Mouse (Mus musculus) liver, adult 2 months (tissue): ENCODE results near the gene Zdhhc14.
A peak's percentile ranks its signal among the peaks of the same experiment; 100 is the strongest.

Experiments
- CTCF ChIP-seq: fragments of 200-500 bp; IDR thresholded peaks from 2 replicates; pipeline ENCODE4 v1.5.1; 2011; ENCODE audit warnings: low read depth, low read length, control low read depth
- POLR2A ChIP-seq: fragments of 200-500 bp; IDR thresholded peaks from 2 replicates; pipeline ENCODE4 v1.6.1; 2011; ENCODE audit warnings: low read length, control low read depth; ENCODE audit not compliant: insufficient read depth; ENCODE audit errors: extremely low read depth

DNA sequence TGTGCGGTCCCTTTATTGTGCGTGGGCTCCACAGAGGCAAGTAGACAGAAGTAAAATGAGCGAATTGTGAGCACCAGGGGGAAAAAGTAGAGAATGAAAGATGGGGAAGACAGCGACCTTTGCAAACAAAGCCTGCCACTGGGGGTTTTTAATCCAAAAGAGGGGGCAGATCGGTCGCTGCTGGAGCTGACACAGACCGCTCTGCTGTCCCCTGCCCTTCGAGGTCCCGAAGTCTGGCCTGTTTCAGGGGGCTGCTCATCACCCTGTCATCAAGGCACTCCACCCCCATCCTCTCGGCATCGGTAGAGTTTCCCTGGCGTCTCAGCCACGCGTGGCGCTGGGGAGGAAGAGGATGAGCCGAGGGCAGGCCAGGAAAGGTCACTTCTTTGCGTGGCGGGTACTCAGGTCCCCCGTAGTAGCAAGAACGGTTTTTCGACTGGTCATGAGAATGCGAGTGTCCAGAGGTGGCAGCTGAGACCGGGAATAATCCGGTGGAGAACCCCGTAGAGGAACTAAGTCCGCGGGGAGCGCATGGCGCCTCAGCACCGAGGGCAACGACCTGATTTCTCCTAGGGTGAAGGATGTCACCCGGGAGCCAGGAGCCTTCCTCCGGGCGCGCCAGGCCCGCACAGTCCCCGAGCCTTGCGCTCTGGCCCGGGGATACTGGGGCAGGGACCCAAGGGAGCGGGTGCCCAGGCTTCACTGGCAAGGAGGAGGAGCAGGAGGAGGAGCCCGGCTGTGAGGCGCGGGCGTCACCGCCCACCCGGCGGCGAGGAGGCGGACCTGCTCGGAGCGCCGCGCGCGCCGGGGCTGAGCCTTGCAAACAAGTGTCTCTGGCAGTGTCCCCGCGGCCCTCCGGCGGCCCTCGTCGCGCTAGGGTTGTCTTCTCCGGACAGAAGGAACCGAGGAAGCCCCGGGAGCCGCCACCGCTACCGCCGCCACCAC, at the start of gene Zdhhc14:
- TF ChIP-seq CTCF (no peak), POLR2A (peak; percentile 93)
